Mouse (Mus musculus): Measurements from ENCODE around the gene Hsph1.

DNA sequence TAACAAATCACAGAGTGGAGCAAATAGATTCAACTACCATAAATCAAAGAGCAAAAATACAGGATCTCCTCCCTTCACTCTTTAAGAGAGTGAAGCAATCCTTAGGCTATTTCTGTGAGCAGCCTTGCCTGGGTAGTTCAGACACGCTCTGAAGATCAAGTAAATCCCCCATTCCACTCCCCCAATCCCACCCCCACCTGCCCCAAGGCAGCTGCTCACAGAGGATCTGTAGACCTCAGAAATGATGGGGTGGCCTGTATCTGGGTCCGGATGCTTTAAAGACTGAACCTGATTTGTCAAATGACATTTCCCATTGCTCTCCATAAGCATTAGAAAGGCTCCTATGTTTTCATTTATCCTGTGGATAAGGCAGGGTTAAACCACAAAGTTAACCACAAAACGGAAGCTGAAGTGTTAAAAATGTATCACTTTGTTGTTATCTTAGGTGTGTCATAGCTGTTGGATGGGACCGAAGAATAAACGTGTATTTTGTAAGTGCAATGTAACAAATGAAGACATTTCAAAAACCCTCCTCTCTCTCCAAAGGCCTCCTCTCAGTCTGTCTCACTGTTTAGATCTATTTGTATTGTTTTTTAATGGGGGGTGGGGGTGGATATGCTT is 53.4 kb downstream of the Hsph1 start:
- TF ChIP-seq CTCF (IDR thresholded peaks at IDR 0.05; ENCODE audit: low read depth, low read length) = no peak
- no peak for TF ChIP-seq POLR2A (IDR thresholded peaks at IDR 0.05; ENCODE audit: insufficient read depth, low read length)

Data from ES-Bruce4 (cell line).